Mouse (Mus musculus) ES-E14 (cell line): ENCODE results near the gene Fbn1.

Experiments
- HCFC1 ChIP-seq: IDR thresholded peaks from 2 replicates; pipeline ENCODE4 v1.6.1; 2012; ENCODE audit warnings: low read length, inconsistent platforms, borderline replicate concordance; ENCODE audit not compliant: insufficient read depth
- MAFK ChIP-seq: IDR thresholded peaks from 2 replicates; pipeline ENCODE4 v1.6.1; 2014; ENCODE audit warnings: mild to moderate bottlenecking, low read depth, low read length, inconsistent platforms; ENCODE audit not compliant: insufficient read depth
- ZNF384 ChIP-seq: IDR thresholded peaks from 2 replicates; pipeline ENCODE4 v1.6.1; 2012; ENCODE audit warnings: low read depth, low read length, inconsistent platforms

GRCm38 (mm10) chr2:125484164-125484563 is 23.6 kb downstream of the Fbn1 start:
- TF ChIP-seq HCFC1 (no peak), ZNF384 (no peak), MAFK (no peak)
